Mouse (Mus musculus) left cerebral cortex, postnatal 4 days (tissue): ENCODE data around the gene Epc2. TPM values are rescaled to one million over a fixed set of nuclear protein-coding genes. Genes with fewer than 3 reads are reported as not detected.
"Not testable (repeated sequence)": the region's sequence is repeated elsewhere in the genome, so short reads cannot be mapped to it uniquely, and the experiment has no call there.

Experiments used
- DNase-seq: peaks from one replicate; pipeline ENCODE4 v3.0.0-alpha.2; 2022
- intact Hi-C: fragments of 180-260 bp; cut with DNase I; formaldehyde crosslinking; loops from one replicate; pipeline ENCODE4 v1.15.1; 2025
- total RNA-seq, 2 experiments: library from RNA; stranded (reverse); gene quantifications; 2 replicates each; pipeline ENCODE4 v1.2.3; 2021

Epc2 gene
- total RNA-seq, 2 experiments from 2014 or later, result 56.2 to 61.7 TPM

- no peak for DNase-seq
- intact Hi-C loops, result no loop called here
These were observed 19.9 kb downstream of the Epc2 start for GRCm38 (mm10) chr2:49471188-49471587.

GRCm38 (mm10) chr2:49471641-49472355 lies 20.5 kb downstream of the Epc2 start:
- no peak for DNase-seq
- intact Hi-C loops, result no loop called here

- DNase-seq, result no peak
- intact Hi-C loops, result no loop called here
These were observed 21.2 kb downstream of the Epc2 start for GRCm38 (mm10) chr2:49472443-49472842.

GRCm38 (mm10) chr2:49482146-49482545 lies 30.9 kb downstream of the Epc2 start:
- intact Hi-C loops, result no loop called here
- DNase-seq, result no peak

GRCm38 (mm10) chr2:49483382-49483781 lies 32.1 kb downstream of the Epc2 start:
- no peak for DNase-seq
- intact Hi-C loops, result no loop called here

- no peak for DNase-seq
These were observed 50.1 kb downstream of the Epc2 start for GRCm38 (mm10) chr2:49501435-49501834.

GRCm38 (mm10) chr2:49503596-49503995 lies 52.3 kb downstream of the Epc2 start:
- no peak for DNase-seq
- intact Hi-C loops, result no loop called here

More at GRCm38 (mm10) chr2:49501435-49501834, 50.1 kb downstream of the Epc2 start:
- intact Hi-C loops, result no loop called here

GRCm38 (mm10) chr2:49505151-49505550 lies 53.9 kb downstream of the Epc2 start:
- intact Hi-C loops, result not testable (repeated sequence)
- DNase-seq, result peak; percentile 26

GRCm38 (mm10) chr2:49510832-49511231 lies 59.5 kb downstream of the Epc2 start:
- no peak for DNase-seq
- intact Hi-C loops, result no loop called here

- intact Hi-C loops, result no loop called here
- DNase-seq, result no peak
These were observed 64.7 kb downstream of the Epc2 start for GRCm38 (mm10) chr2:49516011-49516410.

GRCm38 (mm10) chr2:49520409-49520808 lies 69.1 kb downstream of the Epc2 start:
- no peak for DNase-seq
- intact Hi-C loops, result no loop called here

- intact Hi-C loops, result no loop called here
These were observed 69.7 kb downstream of the Epc2 start for GRCm38 (mm10) chr2:49520989-49521388.

GRCm38 (mm10) chr2:49521564-49521963 lies 70.3 kb downstream of the Epc2 start:
- DNase-seq, result no peak
- intact Hi-C loops, result no loop called here

More at GRCm38 (mm10) chr2:49520989-49521388, 69.7 kb downstream of the Epc2 start:
- no peak for DNase-seq

- intact Hi-C loops, result no loop called here
- no peak for DNase-seq
These were observed 71.3 kb downstream of the Epc2 start for GRCm38 (mm10) chr2:49522578-49522977.

GRCm38 (mm10) chr2:49537147-49537546 lies 85.9 kb downstream of the Epc2 start:
- intact Hi-C loops, result no loop called here
- DNase-seq, result no peak

- DNase-seq, result no peak
- intact Hi-C loops, result no loop called here
These were observed 86.8 kb downstream of the Epc2 start for GRCm38 (mm10) chr2:49538056-49538455.

GRCm38 (mm10) chr2:49539745-49540144 lies 88.5 kb downstream of the Epc2 start:
- no peak for DNase-seq
- intact Hi-C loops, result no loop called here

- intact Hi-C loops, result no loop called here
These were observed 96.5 kb downstream of the Epc2 start for GRCm38 (mm10) chr2:49547813-49548212.

GRCm38 (mm10) chr2:49548492-49548891 lies 97.2 kb downstream of the Epc2 start:
- no peak for DNase-seq
- intact Hi-C loops, result no loop called here

More at GRCm38 (mm10) chr2:49547813-49548212, 96.5 kb downstream of the Epc2 start:
- DNase-seq, result no peak

- intact Hi-C loops, result no loop called here
- DNase-seq, result no peak
These were observed 101.8 kb downstream of the Epc2 start for GRCm38 (mm10) chr2:49553096-49553495.

- no peak for DNase-seq
- intact Hi-C loops, result no loop called here
These were observed 106.1 kb downstream of the Epc2 start for GRCm38 (mm10) chr2:49557339-49557738.

GRCm38 (mm10) chr2:49558361-49558760 lies 107.1 kb downstream of the Epc2 start:
- DNase-seq, result no peak
- intact Hi-C loops, result no loop called here
